Mouse (Mus musculus) erythroblast, embryonic 14.5 days (primary cell): ENCODE measurements around the gene Asb14. TPM values are rescaled to one million over a fixed set of nuclear protein-coding genes. Genes with fewer than 3 reads are reported as not detected.
"Not testable (repeated sequence)": the region's sequence is repeated elsewhere in the genome, so short reads cannot be mapped to it uniquely, and the experiment has no call there.

Experiments used
- H3K27me3 ChIP-seq: 2 replicates; pipeline ENCODE4 v1.6.1; 2012; ENCODE audit warnings: inconsistent platforms; ENCODE audit not compliant: control insufficient read depth
- H3K36me3 ChIP-seq: 2 replicates; pipeline ENCODE4 v1.6.1; 2012; ENCODE audit warnings: mild to moderate bottlenecking, inconsistent platforms; ENCODE audit not compliant: control insufficient read depth
- H3K4me1 ChIP-seq: 2 replicates; pipeline ENCODE4 v1.6.1; 2012; ENCODE audit warnings: inconsistent platforms; ENCODE audit not compliant: control insufficient read depth
- H3K4me3 ChIP-seq: replicated peaks from 2 replicates; pipeline ENCODE3; 2012; ENCODE audit warnings: moderate library complexity, mild to moderate bottlenecking, inconsistent platforms
- H3K9me3 ChIP-seq: 2 replicates; pipeline ENCODE4 v1.6.1; 2012; ENCODE audit warnings: low read length, inconsistent platforms, mixed read lengths; ENCODE audit not compliant: control insufficient read depth
- GATA1 ChIP-seq: IDR thresholded peaks from 2 replicates; pipeline ENCODE4 v1.6.1; 2012; ENCODE audit warnings: low read length, inconsistent platforms, mixed read lengths
- TAL1 ChIP-seq: IDR thresholded peaks from 3 replicates; pipeline ENCODE4 v1.6.1; 2012; ENCODE audit warnings: low read length, inconsistent platforms, mixed read lengths
- polyA plus RNA-seq: library from polyadenylated mRNA; stranded (reverse); fragments of >175 nt; gene quantifications from 2 replicates; pipeline ENCODE4 v1.2.3, GENCODE M21; 2012

Gene Asb14
- polyA plus RNA-seq, 1 experiment: not detected

GRCm38 (mm10) chr14:26923702-26924421 is 29.5 kb downstream of the Asb14 start:
- H3K36me3 ChIP-seq: peaks cover 3% of the 10 kb centered on the region; the same call in 1 of the 2 replicates
- no peaks in the 10 kb centered on the region for H3K9me3 ChIP-seq
- no peaks in the 10 kb centered on the region for H3K27me3 ChIP-seq
- TF ChIP-seq GATA1 (no peak), TAL1 (no peak)
- no peak overlapping the region for H3K4me3 ChIP-seq
- no peaks in the 10 kb centered on the region for H3K4me1 ChIP-seq

GRCm38 (mm10) chr14:26934891-26935290 is 40.5 kb downstream of the Asb14 start:
- H3K27me3 ChIP-seq: no peaks in the 10 kb centered on the region
- H3K36me3 ChIP-seq: no peaks in the 10 kb centered on the region; the same call in 1 of the 2 replicates
- no peak for TF ChIP-seq GATA1

GRCm38 (mm10) chr14:26935558-26935957 is 41.2 kb downstream of the Asb14 start:
- TF ChIP-seq TAL1 (no peak), GATA1 (no peak)
- no peaks in the 10 kb centered on the region for H3K9me3 ChIP-seq
- H3K4me1 ChIP-seq: no peaks in the 10 kb centered on the region
- H3K27me3 ChIP-seq: no peaks in the 10 kb centered on the region
- no peaks in the 10 kb centered on the region; the same call in 1 of the 2 replicates for H3K36me3 ChIP-seq
- H3K4me3 ChIP-seq: no peak overlapping the region

More at GRCm38 (mm10) chr14:26934891-26935290, 40.5 kb downstream of the Asb14 start:
- Histone ChIP-seq H3K4me1 (no peaks in the 10 kb centered on the region), H3K4me3 (no peak overlapping the region), H3K9me3 (no peaks in the 10 kb centered on the region)

- not testable (repeated sequence) for H3K27me3 ChIP-seq, H3K36me3 ChIP-seq, H3K9me3 ChIP-seq, H3K4me3 ChIP-seq, H3K4me1 ChIP-seq
Observed at GRCm38 (mm10) chr14:26956139-26956538, 61.8 kb downstream of the Asb14 start.

- H3K4me3 ChIP-seq: no peak overlapping the region
- no peaks in the 10 kb centered on the region for H3K36me3 ChIP-seq
- TF ChIP-seq TAL1 (no peak), GATA1 (no peak)
- H3K27me3 ChIP-seq: no peaks in the 10 kb centered on the region
- H3K4me1 ChIP-seq: no peaks in the 10 kb centered on the region
- no peaks in the 10 kb centered on the region for H3K9me3 ChIP-seq
Observed at GRCm38 (mm10) chr14:26960518-26960917, 66.2 kb downstream of the Asb14 start.

Other genes with a start within 250 kb of the Asb14 start
- 0.48 and 0.49 TPM in 2 replicates for gene Pde12, start 224.7 kb upstream of the Asb14 start, polyA plus RNA-seq
- gene Dnah12, start 201.3 kb upstream of the Asb14 start, polyA plus RNA-seq: not detected in 2 replicates
- gene Appl1, start 76.7 kb downstream of the Asb14 start, polyA plus RNA-seq: 0.01 TPM in 2 replicates
- gene Hesx1, start 99.9 kb downstream of the Asb14 start, polyA plus RNA-seq: 0.46 and 0.77 TPM in 2 replicates
- 0.02 TPM in 1 of 2 replicates, not detected in the other for gene Il17rd, start 144.4 kb downstream of the Asb14 start, polyA plus RNA-seq
- gene Arhgef3, start 220.3 kb downstream of the Asb14 start, polyA plus RNA-seq: 0.01 TPM in 2 replicates